Mouse (Mus musculus) neural tube, embryonic 10.5 days (tissue): ENCODE measurements at regions not wholly inside any gene's neighbourhood (a gene's known extent, or its start where the extent isn't known, plus 50 kb on each side); places are given as distances from the start of the nearest gene placed in this dataset.

ENCODE experiments used
- DNase-seq: peaks from one replicate; pipeline ENCODE4 v3.0.0-alpha.2; 2017; ENCODE audit warnings: low spot score; ENCODE audit errors: extremely low spot score

DNA sequence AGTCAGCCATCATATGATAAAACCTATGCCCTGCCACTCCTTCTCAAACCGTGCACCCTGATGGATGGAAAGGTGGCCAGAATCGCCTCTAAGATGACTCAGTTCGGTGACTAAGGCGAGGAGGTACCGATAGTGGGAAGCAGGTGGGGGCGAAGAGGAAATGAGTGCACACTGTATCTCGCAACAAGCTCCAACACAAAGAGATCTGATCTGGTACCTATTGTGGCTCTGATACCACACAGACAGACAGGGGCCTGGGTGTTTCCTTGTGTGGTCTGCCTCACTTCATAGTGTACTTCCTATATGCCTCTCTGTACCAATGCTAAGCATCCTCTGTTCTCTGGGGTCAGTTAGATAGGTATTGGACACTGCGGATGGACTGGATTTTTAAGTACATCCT is 178.0 kb upstream of the Lpp start:
- no peak for DNase-seq

DNA sequence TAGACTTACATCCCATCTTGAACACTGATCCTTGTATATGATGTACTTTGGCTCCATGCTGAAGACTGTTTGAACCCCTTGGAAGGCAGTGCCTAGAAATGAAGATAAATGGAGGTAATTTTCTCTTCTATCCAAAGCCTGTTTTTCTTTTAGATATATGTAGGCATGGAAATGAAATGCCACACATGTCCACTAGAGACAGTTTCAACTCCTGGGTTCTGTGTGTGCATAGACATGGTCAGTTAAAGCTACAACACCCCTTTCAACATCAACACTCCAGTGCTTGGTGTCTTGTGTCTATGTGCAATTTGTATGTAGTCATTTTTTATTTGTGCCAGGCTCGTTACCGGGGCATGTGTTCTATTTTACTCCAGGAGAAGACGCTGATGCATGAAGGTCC is 179.7 kb upstream of the Lpp start:
- DNase-seq, result no peak

DNA sequence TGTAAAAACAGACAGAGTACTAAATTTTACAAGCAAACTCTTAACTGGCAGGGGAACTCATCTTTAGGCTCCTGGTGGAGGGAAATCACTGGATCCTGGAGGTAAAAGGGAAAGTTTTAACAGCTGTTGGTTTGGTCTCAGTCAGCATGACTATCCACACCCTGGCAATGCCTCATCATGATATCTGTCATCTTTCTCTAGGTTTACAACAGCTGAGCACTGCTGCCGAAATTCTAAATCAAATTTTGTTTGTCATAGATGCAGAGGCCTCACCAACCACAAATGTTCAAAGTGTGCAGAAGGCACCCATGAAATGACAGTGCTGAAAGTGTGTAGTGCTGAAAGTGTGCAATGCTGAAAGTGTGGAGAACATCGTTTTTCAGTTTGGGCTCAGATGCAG is 180.6 kb upstream of the Lpp start:
- DNase-seq, result no peak

DNA sequence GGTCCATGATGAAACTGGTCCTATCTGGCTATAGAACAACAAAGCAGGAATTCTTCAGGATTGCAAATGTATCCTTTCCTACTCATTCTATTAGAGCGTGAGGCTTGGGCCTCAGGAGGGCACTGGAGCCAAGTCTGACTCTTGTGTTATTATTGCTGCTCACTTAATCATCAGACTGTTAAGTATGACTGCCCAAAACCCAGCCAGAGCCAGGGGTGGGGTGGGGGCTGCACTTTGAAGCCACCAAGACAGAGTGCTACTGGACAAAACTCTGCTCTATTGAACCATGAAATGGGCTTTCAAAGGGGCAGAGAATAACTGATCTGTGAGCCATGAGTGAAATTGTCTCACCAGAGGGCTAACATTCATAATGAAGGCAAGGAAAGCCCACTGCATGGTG is 181.7 kb upstream of the Lpp start:
- DNase-seq, result no peak

DNA sequence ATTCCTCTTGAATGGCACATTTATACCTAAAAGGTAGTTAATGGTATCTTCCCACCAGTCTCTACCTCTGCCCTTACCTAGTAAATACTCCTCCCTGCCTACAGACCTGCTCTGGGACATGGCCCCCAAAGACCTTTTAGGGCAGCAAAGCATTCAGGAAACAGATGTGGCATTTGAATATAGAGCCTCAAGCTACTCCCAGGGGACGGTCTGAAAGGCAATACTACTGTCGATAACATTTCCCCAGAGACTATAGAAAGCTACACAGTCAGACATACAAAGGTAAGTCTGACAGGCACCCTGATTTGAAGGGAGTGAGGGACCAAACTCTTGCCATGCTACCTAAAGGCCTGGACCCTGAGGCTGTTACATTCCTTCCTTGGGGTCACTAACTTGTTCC is 184.4 kb upstream of the Lpp start:
- DNase-seq, result no peak

DNA sequence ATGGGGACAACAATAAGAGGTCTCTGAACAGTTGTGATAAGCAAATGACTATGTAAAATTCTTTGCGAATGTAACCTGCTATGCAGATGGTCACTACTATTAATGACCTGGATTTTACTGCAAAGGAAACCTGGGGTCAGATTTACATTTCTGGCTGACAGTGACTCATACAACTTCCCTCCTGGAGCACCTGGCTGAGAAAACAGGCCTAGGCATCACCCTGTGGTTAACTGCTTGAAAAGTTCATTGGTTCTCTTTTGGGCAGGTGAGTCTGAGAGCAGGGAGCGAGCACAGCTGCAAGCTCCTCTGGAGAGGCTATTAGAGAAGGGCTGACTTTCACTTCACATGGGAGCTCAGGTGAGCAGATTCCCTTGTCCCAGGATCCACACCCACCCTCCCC is 185.2 kb upstream of the Lpp start:
- DNase-seq, result no peak

DNA sequence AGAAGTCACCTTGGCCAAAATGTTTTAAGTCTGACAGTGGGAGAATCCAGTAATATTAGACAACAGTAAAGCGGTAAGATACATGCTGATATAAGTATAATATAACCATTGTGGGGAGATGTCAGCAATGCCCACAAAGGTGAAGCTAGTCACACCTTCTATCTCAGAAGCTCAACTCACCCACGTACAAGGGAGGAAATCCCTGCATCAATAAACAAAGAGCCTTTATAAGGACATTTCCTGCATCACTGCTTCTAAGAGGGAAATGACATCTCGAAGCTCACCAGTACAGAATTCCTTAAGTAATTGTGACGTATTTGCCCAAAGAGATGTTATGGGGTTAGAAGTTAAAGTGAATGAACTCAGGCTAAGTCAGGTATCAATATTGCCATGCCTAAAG is 186.3 kb upstream of the Lpp start:
- DNase-seq, result no peak

DNA sequence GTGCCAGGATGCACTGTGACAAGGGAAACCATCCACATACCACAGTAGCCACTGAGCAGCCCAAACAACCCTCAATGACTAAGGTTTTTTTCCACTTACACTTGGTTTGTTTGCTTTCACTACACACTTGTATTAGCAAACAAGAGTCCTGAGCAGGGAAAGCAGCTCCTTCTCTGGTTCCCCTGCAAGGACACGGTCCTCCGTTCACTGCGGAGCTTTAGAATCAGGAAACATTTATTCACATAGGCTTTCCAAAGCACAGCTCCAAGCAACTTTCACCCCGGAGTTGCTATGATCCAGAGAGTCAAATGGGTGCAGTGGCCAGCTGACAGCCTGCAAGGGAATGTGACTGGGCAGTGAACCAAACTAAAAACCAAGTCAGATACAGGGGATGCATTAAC is 186.8 kb upstream of the Lpp start:
- DNase-seq, result no peak

DNA sequence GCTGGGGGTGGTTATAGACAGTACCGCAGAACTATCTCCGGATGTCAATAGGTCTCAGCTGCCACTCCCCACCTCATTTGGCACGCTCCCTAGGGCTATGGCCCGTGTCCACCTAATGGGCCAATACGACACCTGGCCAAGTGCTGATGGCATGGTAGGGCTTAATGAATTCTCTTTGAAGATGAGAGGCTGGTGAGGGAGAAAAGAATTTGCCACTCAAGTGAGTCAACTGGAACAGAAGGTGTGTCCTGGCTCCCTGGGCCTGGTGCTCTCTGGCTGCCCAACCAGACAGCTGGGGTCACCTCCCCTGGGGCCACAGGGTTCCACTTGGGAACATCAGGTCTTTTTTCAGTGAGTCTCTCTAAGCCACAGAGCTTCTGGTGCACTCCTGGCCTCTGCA is 187.7 kb upstream of the Lpp start:
- DNase-seq, result no peak

DNA sequence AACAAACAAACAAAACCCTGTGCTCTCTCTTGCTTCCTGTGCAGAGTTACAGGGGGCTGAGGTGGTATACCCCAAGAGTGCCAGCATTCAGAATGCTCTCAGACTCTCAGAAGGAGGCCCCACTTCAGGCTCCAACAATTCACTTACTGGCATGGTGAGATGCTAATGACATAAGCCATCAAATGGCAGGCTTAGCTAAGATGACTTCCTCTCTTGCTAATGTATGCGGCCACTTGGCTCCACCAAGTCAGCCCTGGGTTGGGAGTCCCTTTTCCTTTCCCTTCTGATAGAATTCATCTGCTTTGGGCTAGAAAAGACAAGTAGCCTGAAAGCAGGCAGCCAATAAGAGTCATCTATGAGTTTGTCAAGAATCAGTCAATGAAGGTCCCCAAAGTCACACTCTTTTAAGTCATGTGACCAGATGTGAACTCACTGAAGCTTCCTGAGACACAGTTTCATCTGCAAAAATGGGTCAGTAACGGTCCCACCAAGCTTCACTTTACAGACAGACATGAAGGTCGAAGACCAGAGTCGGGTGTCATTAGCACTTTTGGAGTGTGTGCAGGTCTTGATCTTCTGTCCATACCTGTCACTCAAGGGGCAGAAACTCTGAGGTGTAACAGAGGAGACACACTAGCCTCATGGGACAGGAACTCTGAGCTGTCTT is 189.1 kb upstream of the Lpp start:
- DNase-seq, result no peak

DNA sequence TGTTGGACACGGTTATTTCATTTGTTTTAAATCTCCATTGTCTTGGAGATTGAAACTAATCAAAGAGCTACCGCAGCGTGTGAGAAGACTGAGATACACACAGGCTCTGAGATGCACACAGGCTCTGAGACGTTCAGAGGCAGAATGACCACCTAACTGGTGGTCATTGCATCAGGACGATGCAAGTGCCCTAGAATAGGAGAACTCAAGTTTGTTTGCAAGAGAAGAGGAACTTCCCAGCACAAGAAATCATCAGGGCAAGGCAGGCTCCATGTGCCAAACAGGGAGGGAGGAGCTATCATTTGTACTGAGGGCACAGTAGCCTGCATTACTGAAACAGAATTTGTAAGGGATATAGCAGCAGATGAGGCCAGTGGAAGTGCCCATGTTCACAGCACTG is 190.7 kb upstream of the Lpp start:
- DNase-seq, result no peak

DNA sequence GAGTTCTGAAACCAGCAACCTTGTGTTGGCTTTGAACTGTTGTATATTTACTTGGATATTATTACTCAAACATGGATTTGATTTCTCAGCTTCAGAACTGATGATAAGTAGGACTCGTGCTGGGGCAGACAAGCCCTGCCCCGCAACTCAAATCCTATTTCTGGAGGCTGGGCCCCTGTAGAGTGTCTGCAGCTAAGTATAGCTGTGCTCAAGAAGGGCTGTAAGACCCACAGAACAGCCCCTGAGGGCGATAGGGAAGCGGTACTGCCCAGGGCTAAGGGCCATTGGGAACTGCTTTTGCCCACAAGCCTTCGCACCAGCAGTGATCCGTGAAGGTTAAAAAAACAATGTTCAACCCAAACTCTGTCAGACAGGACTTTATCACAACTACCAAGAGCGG is 191.9 kb upstream of the Lpp start:
- DNase-seq, result no peak

DNA sequence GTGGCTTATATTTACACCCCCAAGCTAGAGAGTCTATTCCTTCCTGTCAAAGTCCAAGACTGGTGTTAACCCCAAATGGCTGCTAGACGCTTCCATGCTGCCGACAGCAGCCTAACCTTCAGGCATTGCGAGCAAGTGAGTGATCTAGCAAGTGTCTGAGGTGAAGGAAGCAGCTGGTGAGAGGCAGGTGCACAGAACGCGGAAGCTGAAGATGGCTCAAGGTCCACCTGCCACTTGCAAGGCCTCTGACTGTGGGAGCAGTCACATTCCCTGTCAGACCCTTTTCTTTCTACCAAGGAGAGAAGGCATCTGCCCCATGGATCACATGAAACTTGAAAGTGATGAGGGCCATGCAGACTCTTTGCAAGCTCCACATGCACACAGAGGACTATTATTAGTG is 193.1 kb upstream of the Lpp start:
- no peak for DNase-seq

DNA sequence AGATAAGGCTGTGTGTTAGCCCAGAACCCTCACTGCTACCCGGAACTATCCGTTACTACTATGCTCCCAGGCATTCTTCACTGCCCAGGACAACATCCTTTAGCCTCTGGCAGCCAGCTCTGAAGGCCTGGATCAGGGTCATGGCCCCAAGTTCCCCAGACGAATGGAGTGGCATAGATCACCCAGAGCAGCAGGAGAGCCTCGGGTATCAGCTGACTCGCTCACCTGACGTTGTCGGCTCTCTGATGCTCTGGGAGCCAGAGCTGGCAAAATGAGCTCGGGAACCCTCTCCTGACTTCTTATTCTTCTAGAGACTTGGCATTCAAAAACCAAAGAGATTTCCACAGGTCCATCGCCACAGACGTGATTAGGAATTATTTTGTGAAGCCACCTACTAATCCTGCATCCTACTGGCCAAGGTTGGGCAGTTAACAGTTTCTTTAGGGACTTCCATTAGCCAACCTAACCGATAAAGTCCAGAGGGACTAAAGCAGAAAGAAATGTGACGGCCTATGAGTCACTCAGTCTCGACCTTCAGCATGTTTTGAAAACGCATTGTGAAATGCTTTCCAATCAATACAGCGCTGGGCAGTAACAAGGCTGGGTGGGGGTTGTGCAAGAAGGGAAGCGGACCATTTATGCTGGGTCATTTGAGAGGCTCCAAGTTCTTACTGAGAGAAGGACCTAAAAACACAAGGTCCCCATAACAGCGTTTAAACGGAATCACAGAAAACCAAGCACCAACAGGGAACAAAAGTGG is 193.7 kb upstream of the Lpp start:
- DNase-seq, result no peak

DNA sequence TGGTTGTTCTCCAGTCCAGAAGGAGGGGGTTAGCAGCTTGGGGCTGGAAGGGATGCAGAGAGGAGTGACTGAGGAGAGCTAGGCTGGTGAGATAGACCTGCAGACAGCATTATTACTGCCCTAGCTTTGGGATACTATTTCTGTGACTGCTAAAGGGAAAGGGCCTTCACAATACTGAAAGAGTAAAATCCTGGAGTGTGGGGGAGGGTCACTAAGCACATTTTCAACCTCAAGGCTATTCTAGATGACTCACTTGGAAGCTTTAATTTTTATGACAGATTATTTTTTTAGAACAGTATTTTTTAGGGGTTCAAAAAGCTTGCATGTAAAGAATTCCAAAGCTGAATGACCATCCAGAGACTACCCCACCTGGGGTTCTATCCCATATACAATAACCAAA is 195.0 kb upstream of the Lpp start:
- no peak for DNase-seq

DNA sequence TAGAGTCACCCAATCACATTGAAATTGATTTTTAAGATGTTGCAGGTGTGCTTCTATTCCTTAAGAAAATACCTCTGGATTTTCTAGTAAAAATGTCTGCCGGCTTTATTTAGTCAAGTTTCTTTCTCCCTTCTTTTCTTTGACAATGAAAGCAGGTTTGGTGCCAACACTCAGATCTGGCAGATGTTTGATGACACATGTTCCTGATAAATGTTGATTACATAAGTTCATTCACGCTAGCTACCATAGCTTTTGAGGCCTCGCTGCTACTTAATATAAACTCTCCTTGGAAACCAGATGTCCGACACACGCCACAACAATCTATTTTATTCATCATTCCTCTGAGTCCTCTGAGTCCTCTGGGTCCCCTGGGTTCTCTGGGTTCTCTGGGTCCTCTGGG is 195.7 kb upstream of the Lpp start:
- no peak for DNase-seq

DNA sequence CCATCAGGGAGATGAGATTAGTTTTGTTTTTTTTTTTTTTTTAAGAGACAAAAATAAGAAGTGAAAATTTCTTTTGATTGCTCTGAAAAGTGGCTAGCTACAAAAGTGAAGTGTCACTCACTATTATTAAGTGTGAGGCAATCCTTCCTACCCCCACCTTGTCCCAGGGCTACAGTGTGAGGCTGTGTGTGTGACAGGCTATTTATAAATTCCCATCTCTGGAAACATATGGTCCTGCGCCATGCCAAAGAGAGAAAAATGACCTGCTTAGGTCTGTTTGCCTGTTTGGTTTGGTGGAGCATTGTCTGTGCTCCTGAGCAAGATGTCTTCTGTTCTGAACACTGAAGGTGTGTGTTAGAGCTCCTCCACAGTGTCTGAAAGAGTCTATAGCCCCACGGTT is 199.4 kb upstream of the Lpp start:
- no peak for DNase-seq

DNA sequence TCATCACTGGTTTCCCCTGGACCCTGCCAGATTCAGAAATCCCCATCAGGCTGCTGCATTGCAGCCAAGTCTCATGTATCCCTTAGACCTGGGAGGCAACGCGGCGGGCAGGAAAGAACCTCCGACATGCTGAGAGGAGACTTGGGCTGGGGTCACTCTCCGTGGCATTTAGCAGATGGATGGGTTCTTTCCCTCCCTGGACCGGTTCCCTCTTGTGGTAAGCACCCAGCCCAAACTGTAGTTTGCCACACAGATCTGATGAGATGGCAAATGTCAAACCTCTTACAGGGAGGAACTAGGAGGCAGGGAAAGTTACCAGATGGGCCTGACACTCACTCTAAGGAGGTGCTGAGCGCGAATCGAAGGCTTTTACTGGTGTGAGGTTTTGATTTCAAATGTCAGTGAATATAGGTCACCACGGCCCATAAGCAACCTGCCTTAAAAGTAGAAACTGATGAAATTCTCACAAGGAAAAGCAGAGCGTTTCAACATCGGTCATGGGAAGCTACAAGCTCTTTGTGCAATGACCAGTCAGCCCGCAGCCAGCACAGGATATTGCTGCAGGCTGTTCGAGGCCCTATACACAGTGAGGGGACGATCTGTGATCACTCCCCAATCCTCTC is 199.9 kb upstream of the Lpp start:
- no peak for DNase-seq

DNA sequence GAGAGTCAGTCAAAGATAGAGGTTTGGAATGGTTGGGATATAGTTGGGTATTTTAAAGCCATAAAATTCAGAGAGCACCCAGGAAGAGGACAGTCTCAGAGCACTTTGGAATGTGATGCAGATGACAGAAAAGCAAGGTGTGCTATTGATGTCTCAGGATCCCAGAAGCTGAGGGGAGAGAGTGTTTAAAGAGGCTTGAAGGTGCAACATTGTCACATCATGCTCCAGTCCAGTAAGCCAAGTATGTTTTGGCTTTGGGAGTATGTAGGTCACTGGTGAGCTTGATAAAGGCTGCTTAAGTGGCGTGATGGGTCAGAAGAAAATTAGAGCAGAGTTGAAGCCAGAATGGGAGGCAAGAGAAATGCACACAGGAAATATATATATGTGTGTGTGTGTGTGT is 201.3 kb upstream of the Lpp start:
- DNase-seq, result no peak

DNA sequence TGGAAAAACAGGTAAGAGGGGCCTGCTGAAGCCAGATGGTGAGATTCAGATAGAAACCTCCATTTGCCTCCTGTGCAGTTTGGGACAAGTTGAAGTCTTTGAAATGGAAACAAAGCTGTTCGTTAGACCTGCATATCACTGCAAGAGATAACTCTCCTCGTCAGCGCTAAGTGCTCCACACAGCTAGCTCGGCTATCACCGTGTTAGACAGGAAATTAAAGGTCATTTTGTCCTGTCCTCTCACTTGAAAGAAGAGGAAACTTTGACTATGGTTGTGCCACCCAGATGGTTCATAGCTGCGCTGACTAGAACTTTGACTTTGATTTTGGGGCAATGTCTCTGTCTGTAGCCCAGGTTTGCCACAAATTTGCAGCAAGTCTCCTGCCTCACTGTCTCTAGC is 198.5 kb upstream of the Bcl6 start:
- no peak for DNase-seq

DNA sequence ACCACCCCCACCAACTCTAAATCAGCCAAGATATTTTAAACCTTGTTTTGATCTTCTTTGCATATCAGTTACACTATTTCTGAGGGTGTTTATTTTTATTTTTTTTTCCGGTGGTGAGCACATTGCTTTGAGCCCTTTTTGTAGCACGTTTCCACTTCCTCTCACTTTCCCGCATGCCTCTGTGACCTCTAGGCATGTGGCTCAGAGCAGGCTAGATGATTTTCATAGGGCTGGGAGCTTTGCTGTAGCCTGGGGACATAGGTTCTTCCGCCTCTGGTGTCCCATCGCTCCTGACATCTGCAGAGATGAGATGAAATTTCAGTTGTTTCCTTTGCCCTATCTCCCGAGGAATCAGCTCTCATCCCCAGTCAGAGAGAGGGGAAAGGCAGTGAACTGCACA is 197.3 kb upstream of the Bcl6 start:
- DNase-seq, result no peak

DNA sequence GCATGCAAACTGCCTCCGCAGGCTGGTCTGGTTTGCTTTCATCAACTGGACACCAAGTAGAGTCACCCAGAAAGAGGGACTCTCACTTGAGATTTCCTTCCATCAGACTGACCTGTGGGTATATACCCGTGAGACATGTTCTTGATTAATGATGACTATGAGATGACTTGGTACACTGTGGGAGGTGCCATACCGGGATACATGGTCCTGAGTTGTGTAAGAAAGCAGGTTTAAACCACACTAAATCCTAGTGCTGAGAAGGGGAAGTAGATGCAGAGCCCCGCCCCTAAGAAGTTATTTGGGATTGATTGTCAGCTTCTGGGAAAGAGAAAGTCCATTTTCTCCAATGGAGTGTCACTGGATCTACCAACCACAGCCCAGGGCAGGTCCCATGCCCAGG is 196.2 kb upstream of the Bcl6 start:
- no peak for DNase-seq

DNA sequence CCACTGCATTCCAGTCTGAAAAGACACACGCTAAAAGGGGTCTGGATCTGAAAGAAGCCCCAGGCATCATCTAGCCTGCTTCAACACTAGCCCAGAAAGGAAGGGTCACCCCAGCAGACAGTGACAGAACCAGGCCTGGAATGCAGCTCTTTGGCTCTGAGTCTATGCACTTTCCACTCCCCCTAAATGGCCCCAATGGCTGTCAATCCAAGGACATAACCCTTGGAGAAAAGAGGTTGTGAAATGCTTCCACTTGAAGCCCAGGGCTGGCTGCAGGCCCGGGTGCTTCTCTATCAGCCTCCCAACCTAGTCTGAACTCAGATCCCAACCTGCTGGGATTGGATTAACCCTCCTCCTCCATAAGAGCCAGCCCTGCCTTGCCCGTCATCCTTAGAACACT is 194.6 kb upstream of the Bcl6 start:
- DNase-seq, result no peak
